Mouse (Mus musculus) cerebellum, postnatal 4 days (tissue): ENCODE measurements around the gene 1810009A15Rik.

Source experiments
- DNase-seq, 2 experiments: peaks; one replicate each; pipeline ENCODE4 v3.0.0; 2022; ENCODE audit warnings: low spot score in 2 of 2, mixed read lengths in 1 of 2

Gene 1810009A15Rik

DNA sequence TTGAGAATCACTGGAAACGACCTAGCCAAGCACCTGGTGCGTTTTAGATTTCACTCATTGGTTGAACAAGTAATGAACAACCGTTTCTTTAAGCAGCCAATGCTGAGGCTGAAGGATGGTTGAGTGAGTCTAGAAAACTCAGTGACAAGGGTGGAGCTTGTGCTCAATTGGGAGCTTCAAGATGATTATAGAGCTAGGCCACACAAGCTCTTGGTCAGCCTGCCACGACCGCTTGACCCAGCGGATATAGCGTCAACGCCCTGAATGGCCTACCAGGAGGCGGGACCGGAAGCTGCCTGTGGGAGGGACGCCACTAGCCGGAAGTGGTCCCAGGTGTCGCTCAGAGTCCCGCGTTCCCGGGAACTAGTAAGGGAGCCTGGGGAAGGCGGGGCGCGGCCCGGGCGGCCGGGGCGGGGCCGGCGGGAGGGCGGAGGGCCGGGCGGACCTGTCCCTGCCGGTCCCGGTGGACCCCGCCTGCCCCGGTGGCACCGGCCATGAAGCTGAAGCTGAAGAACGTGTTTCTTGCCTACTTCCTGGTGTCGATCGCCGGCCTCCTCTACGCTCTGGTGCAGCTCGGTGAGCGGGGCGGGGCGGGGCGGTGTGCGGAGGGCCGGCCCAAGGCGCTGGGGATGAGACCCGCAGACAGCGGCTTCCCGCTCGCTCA, 31.6 kb downstream of the 1810009A15Rik start, which contains the start of gene B3gat3:
TSS of gene B3gat3 (plus strand) at position 302 of the 664 bp plus-strand sequence.
- peak; percentile 77 to 89 for DNase-seq

DNA sequence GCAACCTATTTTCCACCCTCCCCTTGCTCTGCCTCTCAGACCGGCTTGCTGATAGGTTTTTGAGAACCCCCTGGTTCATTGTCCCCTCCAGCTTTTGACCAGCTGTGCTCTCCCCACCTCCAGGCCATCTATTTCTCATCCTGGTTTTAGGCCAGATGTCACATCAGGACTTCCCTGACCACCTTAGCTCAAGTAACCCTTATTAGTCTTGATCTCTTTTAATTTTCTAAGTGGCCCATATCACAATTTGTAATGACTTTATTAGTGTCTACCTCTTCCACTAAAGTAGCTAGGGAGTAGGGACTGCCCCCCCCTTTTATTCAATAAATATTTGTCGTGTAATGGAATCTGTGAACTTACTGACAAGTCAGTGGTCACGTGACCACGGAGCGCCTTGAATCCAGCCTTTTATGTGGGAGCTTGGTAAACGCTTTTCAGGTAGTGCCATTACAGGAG, 32.2 kb downstream of the 1810009A15Rik start:
- DNase-seq, result no peak

DNA sequence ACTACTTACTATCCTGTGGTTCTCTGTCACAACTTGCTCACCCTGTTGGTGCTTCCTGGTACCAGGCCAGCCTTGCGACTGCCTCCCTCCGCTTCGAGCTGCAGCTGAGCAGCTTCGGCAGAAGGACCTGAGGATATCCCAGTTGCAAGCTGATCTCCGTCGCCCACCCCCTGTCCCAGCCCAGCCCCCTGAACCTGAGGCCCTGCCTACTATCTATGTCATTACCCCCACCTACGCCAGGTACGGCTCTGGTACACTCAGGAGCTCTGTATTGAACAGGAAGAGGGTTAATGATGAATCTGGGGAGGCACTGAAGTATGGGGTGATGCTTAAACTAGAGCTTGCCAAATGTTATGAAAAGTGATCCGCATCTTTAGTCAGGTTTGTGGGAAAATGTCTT, 33.1 kb downstream of the 1810009A15Rik start:
- DNase-seq, result no peak

DNA sequence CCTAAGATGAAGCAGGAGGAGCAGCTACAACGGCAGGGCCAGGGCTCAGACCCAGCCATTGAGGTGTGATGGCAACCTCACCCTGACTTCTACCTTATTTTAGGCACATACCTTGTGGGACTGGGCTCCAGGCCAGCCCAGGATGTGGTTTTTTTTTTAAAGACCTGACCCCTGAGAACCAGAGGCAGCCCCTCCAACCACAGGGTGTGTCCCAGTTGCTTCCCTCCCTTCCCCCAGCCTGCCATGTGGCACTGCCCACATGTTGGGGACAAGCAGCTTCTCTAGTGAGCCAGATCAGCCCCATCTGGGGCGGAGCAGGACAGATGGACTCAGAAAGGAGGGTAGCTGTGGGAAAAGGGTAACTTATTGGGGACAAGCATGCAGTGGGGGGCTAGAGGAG, 38.1 kb downstream of the 1810009A15Rik start:
- DNase-seq, result no peak

DNA sequence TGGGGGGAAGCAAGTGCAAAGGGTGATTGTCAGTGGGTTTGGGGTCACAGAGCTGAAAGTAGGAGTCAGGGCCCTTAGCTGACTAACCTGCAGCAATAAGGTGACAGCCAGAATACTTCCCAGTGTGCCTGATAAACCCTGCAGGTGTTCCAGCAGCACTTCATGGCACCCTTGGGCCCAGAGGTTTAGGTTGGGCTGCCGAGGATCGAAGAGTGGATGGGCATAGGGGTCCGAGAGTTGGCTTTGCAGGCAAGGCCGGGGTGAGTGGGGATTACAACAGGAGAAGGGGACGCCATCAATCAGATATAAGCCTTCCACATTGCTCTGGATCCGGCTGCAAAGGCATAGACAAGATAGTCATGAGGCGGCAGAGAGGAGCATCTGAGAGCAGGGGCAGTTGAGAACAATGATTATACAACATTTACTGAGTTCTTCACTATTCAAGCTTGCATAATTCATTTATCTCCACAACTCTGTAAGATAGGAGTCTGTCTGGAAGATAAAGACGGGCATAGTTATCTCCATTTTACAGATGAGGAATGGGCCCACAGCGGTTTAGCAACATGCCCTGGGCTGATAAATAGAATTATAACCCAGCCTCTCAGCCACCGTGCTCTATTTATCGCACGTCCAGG, 39.4 kb downstream of the 1810009A15Rik start:
- DNase-seq, result no peak

DNA sequence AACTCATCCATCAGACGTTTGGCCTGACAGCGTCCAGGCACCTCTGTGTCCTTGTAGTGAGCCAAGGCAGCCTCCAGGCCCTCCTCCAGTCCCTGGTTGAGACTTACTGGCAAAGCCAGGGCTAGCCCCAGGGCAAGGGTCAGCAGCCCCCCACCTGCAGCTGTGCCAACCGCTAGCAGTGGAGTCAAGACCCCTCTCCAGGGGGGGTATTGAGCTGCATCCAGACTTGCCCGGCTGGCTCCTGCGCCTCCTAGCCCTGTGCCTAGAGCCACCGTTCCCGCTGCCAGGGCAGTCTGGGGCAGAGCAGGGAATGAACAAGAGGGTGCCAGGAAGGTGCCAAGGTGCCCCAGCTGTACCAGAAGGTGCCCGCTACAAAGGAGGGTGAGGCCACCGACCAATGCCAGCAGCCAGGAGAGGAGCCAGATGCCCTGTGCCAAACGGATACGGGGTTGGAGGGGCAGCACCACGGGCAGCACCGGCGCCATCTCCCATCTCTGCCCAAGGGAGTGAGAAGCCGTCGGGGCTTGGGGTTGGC, 40.1 kb downstream of the 1810009A15Rik start:
- no peak for DNase-seq

DNA sequence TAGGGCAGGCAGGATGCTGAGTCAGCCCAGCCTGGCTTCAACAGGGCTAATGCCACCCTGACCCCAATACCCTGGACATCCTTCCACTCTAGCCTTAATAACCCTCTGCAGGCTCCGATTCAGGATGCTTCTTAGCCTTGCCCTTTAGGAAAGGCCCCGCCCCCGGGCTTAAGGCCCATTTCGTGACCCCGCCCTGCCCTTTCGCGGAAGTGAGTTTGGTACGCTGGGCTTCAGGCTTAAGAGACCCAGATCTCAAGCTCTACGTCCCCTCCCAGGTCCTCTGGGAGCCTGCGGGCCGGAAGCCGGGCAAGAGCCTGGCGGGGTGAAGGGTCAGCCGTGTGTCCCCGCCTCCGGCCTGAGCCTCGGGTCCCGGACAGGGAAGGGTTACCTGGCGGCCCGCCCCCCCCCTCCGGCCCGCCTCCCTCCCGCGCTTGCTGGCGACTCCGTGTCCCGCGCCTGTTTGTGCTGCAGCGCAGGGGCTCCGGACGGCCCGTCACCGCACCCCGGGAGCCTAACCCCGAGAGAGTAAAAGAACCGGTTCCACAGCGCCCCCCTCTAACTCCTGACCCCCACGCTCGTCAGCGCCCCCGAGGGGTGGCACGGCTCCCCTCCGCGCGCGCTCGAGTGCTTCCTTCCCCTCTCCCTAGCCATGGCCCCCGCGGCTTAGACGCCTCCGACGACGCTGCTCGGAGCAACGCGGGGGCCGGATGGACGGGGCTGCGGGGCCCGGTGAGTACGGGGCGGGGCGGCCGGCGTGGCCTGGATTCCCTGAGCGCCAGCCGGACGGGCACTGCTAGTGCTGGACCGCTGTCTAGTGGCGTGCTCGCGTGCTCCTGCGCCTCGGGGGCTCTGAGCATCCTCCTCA, 40.8 kb downstream of the 1810009A15Rik start, which contains the start of the genes Rom1 and Eml3:
TSS of gene Rom1 (minus strand) at position 133 of the 865 bp plus-strand sequence.
TSS of gene Eml3 (plus strand) at position 329 of the 865 bp plus-strand sequence.
- DNase-seq, result peak in 1 of 2 experiments; percentile 64

DNA sequence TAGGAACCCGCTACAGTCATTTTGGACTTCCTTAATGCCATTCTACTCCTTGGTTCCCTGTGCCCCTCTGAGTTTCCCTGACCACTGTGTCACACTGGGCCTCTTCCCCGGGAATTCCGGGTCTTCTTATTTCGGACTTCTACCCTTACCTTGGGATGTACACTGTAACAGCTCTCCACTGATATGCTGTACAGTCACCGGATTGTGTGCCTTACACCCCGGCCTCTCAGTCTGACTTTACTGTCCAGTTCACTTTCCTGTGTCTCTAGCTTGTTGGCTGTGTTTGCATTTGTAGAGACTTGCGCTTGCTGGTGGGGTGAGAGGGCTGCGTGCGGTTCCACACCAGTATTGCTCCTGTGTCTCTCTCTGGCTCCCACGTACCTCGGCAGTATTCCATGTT, 41.5 kb downstream of the 1810009A15Rik start:
- DNase-seq, result no peak

DNA sequence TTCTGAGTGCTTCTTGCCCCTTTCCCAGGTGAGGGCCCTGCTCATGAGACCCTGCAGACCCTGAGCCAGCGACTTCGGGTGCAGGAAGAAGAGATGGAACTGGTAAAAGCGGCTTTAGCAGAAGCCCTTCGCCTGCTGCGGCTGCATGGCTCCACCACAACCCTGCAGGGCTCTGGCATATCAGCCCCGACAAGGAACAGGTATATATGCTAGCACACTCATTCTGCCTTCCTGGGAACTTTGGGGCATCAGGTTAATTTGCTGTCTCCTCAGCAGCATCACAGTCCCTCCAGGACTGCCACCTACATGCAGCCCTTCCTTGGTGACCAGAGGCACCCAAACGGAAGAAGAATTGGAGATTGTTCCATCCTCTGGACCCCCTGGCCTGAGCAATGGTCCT, 42.1 kb downstream of the 1810009A15Rik start:
- DNase-seq, result no peak

DNA sequence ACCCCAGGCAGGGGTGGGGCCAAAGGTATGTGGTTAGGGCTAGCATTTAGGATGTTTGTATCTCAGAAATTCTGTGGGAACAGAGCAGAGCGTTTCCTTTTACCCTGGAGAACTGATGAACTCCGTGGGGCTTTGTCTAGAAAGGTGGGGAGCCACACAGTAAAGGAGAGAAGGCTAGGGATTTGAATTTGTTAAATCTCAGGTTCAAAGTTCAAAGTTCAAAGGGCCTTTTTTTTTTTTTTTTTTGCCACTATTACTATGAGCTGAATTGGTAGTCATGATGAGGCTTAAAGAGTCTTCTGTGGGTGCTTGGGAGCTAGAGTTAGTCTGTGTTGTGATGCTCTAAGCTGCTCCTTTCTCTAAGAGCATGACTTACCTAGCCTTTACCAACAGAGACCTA, 48.1 kb downstream of the 1810009A15Rik start:
- DNase-seq, result no peak
